Mouse (Mus musculus) C3H10T1/2 (cell line): ENCODE data around the gene Gm21731. TPM values are rescaled to one million over a fixed set of nuclear protein-coding genes. Genes with fewer than 3 reads are reported as not detected.

Experiments used
- polyA plus RNA-seq, 2 experiments: library from polyadenylated mRNA; unstranded; fragments of >200 nt; fragmentation: generic; extraction: Trizol; gene quantifications; one replicate each; pipeline ENCODE4 v1.2.1; 2012; ENCODE audit warnings: missing spikeins in 2 of 2

The Gm21731 gene
- not detected for polyA plus RNA-seq

GRCm38 (mm10) chr13:120238811-120239210 lies at the start of gene Gm21731:
Gm21731 (plus strand) TSS chr13:120239111.

GRCm38 (mm10) chr13:120215847-120216246 lies 23.1 kb upstream of the Gm21731 start, which contains the start of gene Gm21762:
Gm21762 (minus strand) TSS chr13:120215947.

DNA sequence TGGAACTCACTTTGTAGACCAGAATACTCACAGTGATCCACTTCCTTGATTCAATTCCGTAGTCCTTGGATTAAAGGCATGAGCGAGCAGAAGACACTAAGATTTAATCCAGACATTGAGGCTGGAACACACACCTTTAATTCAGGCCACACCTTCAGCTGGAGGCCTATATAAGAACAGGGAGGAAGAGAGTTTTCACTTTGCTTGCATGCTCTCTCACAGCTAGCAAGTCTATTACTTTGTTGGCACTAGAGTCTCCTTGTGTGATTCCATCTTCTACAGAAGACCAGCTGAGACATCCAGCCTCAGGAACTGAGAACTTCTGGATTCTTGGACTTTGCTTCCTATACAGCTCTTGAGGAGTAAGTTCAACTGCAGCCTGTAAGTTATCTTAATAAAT lies 24.0 kb downstream of the Gm21731 start, which contains the start of gene AF067061:
Gene AF067061, plus strand, starts transcription at position 245 of the 400 bp plus-strand sequence.

Other genes with a start within 250 kb of the Gm21731 start
- not detected for gene Gm36079, start 212.1 kb upstream of the Gm21731 start, polyA plus RNA-seq
- gene Gm21188, start 186.9 kb upstream of the Gm21731 start, polyA plus RNA-seq = not detected
- not detected for gene Gm20767, start 98.9 kb upstream of the Gm21731 start, polyA plus RNA-seq
- not detected for gene Gm21818, start 66.7 kb upstream of the Gm21731 start, polyA plus RNA-seq
- gene Gm21762, start 23.2 kb upstream of the Gm21731 start, polyA plus RNA-seq = not detected
- under 1 TPM in 1 of 2 experiments, not detected in 1; 0.08 TPM for gene AF067061, start 24.0 kb downstream of the Gm21731 start, polyA plus RNA-seq
- gene BC147527, start 61.3 kb downstream of the Gm21731 start, polyA plus RNA-seq = under 1 TPM in 1 of 2 experiments, not detected in 1; 0.86 TPM
- not detected for gene Tcstv3, start 77.8 kb downstream of the Gm21731 start, polyA plus RNA-seq